Mouse (Mus musculus): ENCODE measurements around the gene Tmem63c.
A peak's percentile ranks its signal among the peaks of the same experiment; 100 is the strongest.

Tmem63c gene

GRCm38 (mm10) chr12:87137439-87138341 lies 116.5 kb downstream of the Tmem63c start:
- no peak for DNase-seq

- DNase-seq = no peak
Observed at GRCm38 (mm10) chr12:87138342-87138701, 117.2 kb downstream of the Tmem63c start.

- peak; percentile 17 for DNase-seq
Observed at GRCm38 (mm10) chr12:87138768-87139167, 117.6 kb downstream of the Tmem63c start.

All from heart, adult 11 months (tissue).